Mouse (Mus musculus) layer of hippocampus, adult 2 months (tissue): ENCODE data around the gene Rbm28. TPM values are rescaled to one million over a fixed set of nuclear protein-coding genes. Genes with fewer than 3 reads are reported as not detected.

Source experiments
- DNase-seq, 2 experiments: peaks; one replicate each; pipeline ENCODE4 v3.0.0; 2022; ENCODE audit warnings: low spot score in 2 of 2
- H3K27ac ChIP-seq: fragments of 200-600 bp; 2 replicates; pipeline ENCODE4 v1.8.1; 2022
- H3K4me3 ChIP-seq: fragments of 200-600 bp; 2 replicates; pipeline ENCODE4 v1.8.1; 2022; ENCODE audit warnings: mild to moderate bottlenecking
- CTCF ChIP-seq: fragments of 200-600 bp; conservative IDR thresholded peaks from 2 replicates; pipeline ENCODE4 v1.8.1; 2022; ENCODE audit warnings: antibody characterized with exemption, mild to moderate bottlenecking, moderate library complexity
- total RNA-seq, 2 experiments: library from RNA; stranded (reverse); gene quantifications; 2 replicates each; pipeline ENCODE4 v1.2.3; 2021

Gene Rbm28
- total RNA-seq, 2 experiments from 2014 or later, result 43.6 to 51.0 TPM

GRCm38 (mm10) chr6:29203096-29203495 is 38.3 kb upstream of the Rbm28 start:
- Histone ChIP-seq H3K4me3 (no peak overlapping the region), H3K27ac (no peak overlapping the region)
- no peak for DNase-seq
- TF ChIP-seq CTCF, result no peak

GRCm38 (mm10) chr6:29201988-29202387 is 37.2 kb upstream of the Rbm28 start:
- H3K4me3 ChIP-seq, result no peak overlapping the region
- no peak for DNase-seq
- H3K27ac ChIP-seq, result no peak overlapping the region
- no peak for TF ChIP-seq CTCF

GRCm38 (mm10) chr6:29201341-29201740 is 36.5 kb upstream of the Rbm28 start:
- Histone ChIP-seq H3K4me3 (no peak overlapping the region), H3K27ac (no peak overlapping the region)
- DNase-seq, result no peak
- TF ChIP-seq CTCF, result no peak

GRCm38 (mm10) chr6:29200496-29200895 is 35.7 kb upstream of the Rbm28 start:
- no peak for DNase-seq
- Histone ChIP-seq H3K27ac (no peak overlapping the region), H3K4me3 (no peak overlapping the region)
- no peak for TF ChIP-seq CTCF

GRCm38 (mm10) chr6:29199223-29199855 is 34.5 kb upstream of the Rbm28 start:
- DNase-seq, result no peak
- H3K27ac ChIP-seq, result no peak overlapping the region
- no peak overlapping the region for H3K4me3 ChIP-seq
- no peak for TF ChIP-seq CTCF

- H3K4me3 ChIP-seq, result peak overlapping the region; percentile 32
- peak; percentile 94 for DNase-seq
- peak; percentile 95 for TF ChIP-seq CTCF
- peak overlapping the region; percentile 77; the same call in 1 of the 2 replicates for H3K27ac ChIP-seq
Observed at GRCm38 (mm10) chr6:29198309-29199222, 33.8 kb upstream of the Rbm28 start.

GRCm38 (mm10) chr6:29195846-29196698 is 31.3 kb upstream of the Rbm28 start:
- Histone ChIP-seq H3K27ac (no peak overlapping the region), H3K4me3 (no peak overlapping the region)
- no peak for TF ChIP-seq CTCF
- DNase-seq, result peak in 1 of 2 experiments; percentile 3

- Histone ChIP-seq H3K4me3 (no peak overlapping the region), H3K27ac (no peak overlapping the region)
- DNase-seq, result peak in 1 of 2 experiments; percentile 2
- no peak for TF ChIP-seq CTCF
Observed at GRCm38 (mm10) chr6:29195146-29195545, 30.3 kb upstream of the Rbm28 start.

- Histone ChIP-seq H3K27ac (no peak overlapping the region), H3K4me3 (no peak overlapping the region)
- DNase-seq, result no peak
- TF ChIP-seq CTCF, result no peak
Observed at GRCm38 (mm10) chr6:29193961-29194750, 29.4 kb upstream of the Rbm28 start.

- TF ChIP-seq CTCF, result no peak
- DNase-seq, result no peak
- H3K27ac ChIP-seq, result no peak overlapping the region
- H3K4me3 ChIP-seq, result no peak overlapping the region
Observed at GRCm38 (mm10) chr6:29187936-29188335, 23.1 kb upstream of the Rbm28 start.

- Histone ChIP-seq H3K4me3 (peak overlapping the region; percentile 67), H3K27ac (peak overlapping the region; percentile 86; the same call in 1 of the 2 replicates)
- TF ChIP-seq CTCF, result 0 out of 2 replicates have a peak, but pooled peaks have one; percentile 19
- DNase-seq, result peak; percentile 68 to 80
Observed at GRCm38 (mm10) chr6:29179843-29180242, 15.0 kb upstream of the Rbm28 start.
